Mouse (Mus musculus) ES-E14 (cell line): ENCODE data around the gene Radil. TPM values are rescaled to one million over a fixed set of nuclear protein-coding genes. Genes with fewer than 3 reads are reported as not detected.

Source experiments
- DNase-seq: peaks from one replicate; pipeline ENCODE4 v3.0.0-alpha.2; 2013; ENCODE audit warnings: low read depth, low spot score
- H3K27ac ChIP-seq: 2 replicates; pipeline ENCODE4 v1.5.1; 2012; ENCODE audit warnings: low read depth, mild to moderate bottlenecking, low read length, moderate library complexity, mixed read lengths; ENCODE audit not compliant: poor library complexity, insufficient read depth, severe bottlenecking
- H3K36me3 ChIP-seq: 2 replicates; pipeline ENCODE4 v1.6.1; 2012; ENCODE audit warnings: mild to moderate bottlenecking, low read length, moderate library complexity, mixed read lengths; ENCODE audit not compliant: control insufficient read depth, poor library complexity, insufficient read depth, severe bottlenecking
- H3K4me1 ChIP-seq, 2 experiments: fragments of 150-350 bp in 1 of 2; sonication (generic) in 1 of 2; 2 replicates each; pipeline ENCODE4 v1.6.1; 2012; ENCODE audit warnings: low read length in 2 of 2, mild to moderate bottlenecking in 1 of 2, mixed read lengths in 1 of 2; ENCODE audit not compliant: control insufficient read depth in 2 of 2, insufficient read depth in 2 of 2, poor library complexity in 1 of 2
- H3K4me3 ChIP-seq, 2 experiments: fragments of 150-350 bp in 1 of 2; sonication (generic) in 1 of 2; 2 replicates each; pipeline ENCODE4 v1.5.1; 2012; ENCODE audit warnings: low read length in 2 of 2, low read depth in 1 of 2, mild to moderate bottlenecking in 1 of 2, mixed read lengths in 1 of 2; ENCODE audit not compliant: insufficient read depth in 1 of 2, poor library complexity in 1 of 2, severe bottlenecking in 1 of 2
- H3K9ac ChIP-seq: 2 replicates; pipeline ENCODE4 v1.6.1; 2012; ENCODE audit warnings: low read depth, mild to moderate bottlenecking, low read length, mixed read lengths; ENCODE audit not compliant: poor library complexity, insufficient read depth, severe bottlenecking
- H3K9me3 ChIP-seq: fragments of 150-350 bp; sonication (generic); 2 replicates; pipeline ENCODE4 v1.6.1; 2012; ENCODE audit warnings: low read depth, mild to moderate bottlenecking, low read length; ENCODE audit not compliant: control insufficient read depth, insufficient read depth
- CHD2 ChIP-seq: IDR thresholded peaks from 2 replicates; pipeline ENCODE4 v1.6.1; 2014; ENCODE audit warnings: mild to moderate bottlenecking, low read depth, low read length, inconsistent platforms
- HCFC1 ChIP-seq: IDR thresholded peaks from 2 replicates; pipeline ENCODE4 v1.6.1; 2012; ENCODE audit warnings: low read length, inconsistent platforms, borderline replicate concordance; ENCODE audit not compliant: insufficient read depth
- MAFK ChIP-seq: IDR thresholded peaks from 2 replicates; pipeline ENCODE4 v1.6.1; 2014; ENCODE audit warnings: mild to moderate bottlenecking, low read depth, low read length, inconsistent platforms; ENCODE audit not compliant: insufficient read depth
- ZC3H11A ChIP-seq: IDR thresholded peaks from 2 replicates; pipeline ENCODE4 v1.6.1; 2012; ENCODE audit warnings: low read depth, mild to moderate bottlenecking, inconsistent platforms, low read length, borderline replicate concordance
- ZNF384 ChIP-seq: IDR thresholded peaks from 2 replicates; pipeline ENCODE4 v1.6.1; 2012; ENCODE audit warnings: low read depth, low read length, inconsistent platforms
- in situ Hi-C, 2 experiments: fragments of 600-800 bp; cut with MboI; formaldehyde crosslinking; loops; one replicate each; pipeline ENCODE4 v1.15.1; 2025; ENCODE audit warnings: low sequenced_read_pairs in 2 of 2, inconsistent platforms in 1 of 2; ENCODE audit not compliant: unreplicated experiment in 2 of 2
- total RNA-seq: library from RNA; depleted of rRNA; stranded (reverse); fragments of 300-350 nt; gene quantifications from 2 replicates; pipeline ENCODE4 v1.2.3, GENCODE M21; 2012; rRNA removed

The Radil gene
- 6.2 and 6.8 TPM in 2 replicates for total RNA-seq

GRCm38 (mm10) chr5:142550706-142551652 lies at the start of gene Radil:
Radil (minus strand) TSS chr5:142551098.
- peaks cover 12 to 18% of the 10 kb centered on the region in 2 experiments for H3K4me1 ChIP-seq
- peak; percentile 98 for DNase-seq
- H3K4me3 ChIP-seq, result peak within 1 kb of the TSS; percentile 85 to 89
- H3K9me3 ChIP-seq, result no peaks in the 10 kb centered on the region
- peak within 1 kb of the TSS; percentile 85 for H3K9ac ChIP-seq
- in situ Hi-C loops, result no loop called here
- no peaks in the 10 kb centered on the region for H3K36me3 ChIP-seq
- TF ChIP-seq ZNF384 (0 out of 2 replicates have a peak, but pooled peaks have one; percentile 9), CHD2 (no peak)
- H3K27ac ChIP-seq, result peak within 1 kb of the TSS; percentile 30

- H3K9me3 ChIP-seq, result no peaks in the 10 kb centered on the region
- no peak overlapping the region for H3K9ac ChIP-seq
- DNase-seq, result no peak
- in situ Hi-C loops, result no loop called here
- H3K4me1 ChIP-seq, result no peaks in the 10 kb centered on the region
- H3K4me3 ChIP-seq, result no peak overlapping the region
- H3K27ac ChIP-seq, result no peak overlapping the region
- no peak for TF ChIP-seq ZC3H11A
- TF ChIP-seq HCFC1, result no peak
- no peak for TF ChIP-seq CHD2
- no peaks in the 10 kb centered on the region for H3K36me3 ChIP-seq
These were observed 46.9 kb upstream of the Radil start for GRCm38 (mm10) chr5:142597648-142598390.

- Histone ChIP-seq H3K36me3 (no peaks in the 10 kb centered on the region), H3K4me1 (no peaks in the 10 kb centered on the region), H3K27ac (no peak overlapping the region), H3K9ac (no peak overlapping the region), H3K4me3 (no peak overlapping the region), H3K9me3 (no peaks in the 10 kb centered on the region)
- DNase-seq, result no peak
- no peak for TF ChIP-seq HCFC1
- TF ChIP-seq CHD2, result no peak
- no peak for TF ChIP-seq MAFK
- no peak for TF ChIP-seq ZNF384
- no peak for TF ChIP-seq ZC3H11A
- in situ Hi-C loops, result no loop called here
These were observed 45.8 kb upstream of the Radil start for GRCm38 (mm10) chr5:142596723-142597122.

GRCm38 (mm10) chr5:142595698-142596097 lies 44.8 kb upstream of the Radil start:
- Histone ChIP-seq H3K9me3 (no peaks in the 10 kb centered on the region), H3K4me1 (0 out of 4 replicates have a peak, but pooled peaks cover 0 to 4% of the 10 kb centered on the region in 2 experiments), H3K27ac (no peak overlapping the region), H3K9ac (no peak overlapping the region), H3K4me3 (no peak overlapping the region), H3K36me3 (no peaks in the 10 kb centered on the region)
- no peak for DNase-seq
- TF ChIP-seq ZNF384, result no peak
- no peak for TF ChIP-seq ZC3H11A
- TF ChIP-seq MAFK, result no peak
- TF ChIP-seq HCFC1, result no peak
- TF ChIP-seq CHD2, result no peak
- in situ Hi-C loops, result no loop called here
